Mouse (Mus musculus): ENCODE data around the gene Prl3a1.

The Prl3a1 gene

DNA sequence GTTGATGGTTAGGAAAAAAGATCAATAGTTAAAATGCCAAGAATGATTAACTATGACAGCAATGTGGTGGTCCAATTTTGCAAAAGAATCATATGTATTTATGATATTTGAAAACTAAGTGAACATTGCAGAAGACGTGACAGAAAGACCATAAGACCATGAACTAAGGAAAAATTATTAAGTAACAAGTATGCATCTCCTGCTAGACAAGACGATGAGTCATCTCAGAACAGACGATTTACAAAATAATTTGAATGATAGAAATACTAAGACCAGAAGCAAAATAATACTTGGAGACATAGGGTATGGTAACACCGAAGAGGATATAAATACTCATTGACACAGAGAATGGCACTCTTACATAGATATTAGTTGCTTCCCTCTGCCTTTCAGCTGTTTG lies at the start of gene Prl3a1:
Gene Prl3a1 (plus strand): TSS at position 301 of the 400 bp plus-strand sequence.
- DNase-seq (ENCODE audit: low spot score) = no peak

DNA sequence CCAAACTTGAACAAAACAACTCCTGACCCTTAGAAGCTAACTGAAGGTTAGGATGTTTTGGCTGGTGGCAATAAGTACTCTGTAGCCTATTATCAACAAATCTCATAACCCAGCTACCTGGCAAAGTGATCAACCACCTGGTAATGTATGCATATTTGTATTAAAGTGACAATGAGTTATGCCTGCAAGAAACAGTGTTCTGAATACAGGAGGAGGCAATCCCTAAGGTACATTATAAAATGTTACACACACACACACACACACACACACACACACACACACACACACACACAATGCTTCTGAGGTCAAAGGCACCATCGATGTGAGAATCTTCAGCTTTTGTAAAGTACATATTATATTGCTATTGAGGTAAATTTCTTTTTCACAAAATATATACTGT lies 17.7 kb upstream of the Prl3a1 start, which contains the start of gene Prl3b1:
Gene Prl3b1 (plus strand): TSS at position 301 of the 400 bp plus-strand sequence.
- no peak for DNase-seq (ENCODE audit: low spot score)

DNA sequence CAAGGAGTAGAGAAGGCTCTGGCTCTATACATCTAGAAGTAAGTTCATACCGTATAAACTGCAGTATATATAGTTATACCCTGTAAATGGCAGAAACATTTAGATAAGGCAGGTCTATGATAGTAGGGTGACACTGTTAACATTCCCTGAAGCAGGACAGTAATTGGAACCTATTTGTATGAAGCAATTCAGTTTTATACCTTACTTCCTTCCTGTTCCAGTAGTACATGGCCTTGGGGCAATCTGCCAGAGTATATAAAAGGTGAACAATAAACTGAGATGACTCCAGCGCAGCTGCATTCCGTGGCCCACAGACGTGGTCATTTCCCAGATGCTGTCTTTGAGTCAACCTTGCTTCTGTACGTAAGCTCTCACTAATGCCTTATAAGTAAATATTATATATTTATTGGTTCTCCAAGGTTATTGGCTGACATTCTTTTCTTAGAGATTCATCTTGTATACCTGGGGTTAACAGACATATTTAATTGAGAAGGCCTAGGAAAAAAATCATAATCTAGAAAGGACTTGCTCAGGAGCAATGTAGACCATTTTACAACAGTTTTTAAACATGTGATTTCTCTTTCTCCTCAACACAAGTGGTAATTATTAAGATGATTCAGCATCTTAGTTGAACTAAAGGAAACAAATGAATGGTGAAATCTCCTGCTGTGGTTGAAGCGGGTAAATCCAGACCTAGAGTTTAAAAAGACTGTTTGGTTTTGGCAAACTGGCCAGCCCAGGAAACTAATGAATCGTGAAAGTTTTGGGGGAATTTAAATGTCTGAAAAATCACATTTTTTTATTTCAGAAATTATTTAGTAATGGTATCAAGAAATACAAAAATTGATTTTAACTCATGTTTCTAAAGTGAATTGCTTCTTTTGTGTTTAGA lies 53.3 kb downstream of the Prl3a1 start, which contains the start of gene Prl6a1:
Gene Prl6a1 (plus strand): TSS at position 294 of the 892 bp plus-strand sequence.
- DNase-seq (ENCODE audit: low spot score) = no peak

All from testis, postnatal 14 days (tissue).